Mouse (Mus musculus): ENCODE data around the gene Pzp. TPM values are rescaled to one million over a fixed set of nuclear protein-coding genes. Genes with fewer than 3 reads are reported as not detected.

The Pzp gene
- total RNA-seq, 1 experiment = 2.5 TPM

DNA sequence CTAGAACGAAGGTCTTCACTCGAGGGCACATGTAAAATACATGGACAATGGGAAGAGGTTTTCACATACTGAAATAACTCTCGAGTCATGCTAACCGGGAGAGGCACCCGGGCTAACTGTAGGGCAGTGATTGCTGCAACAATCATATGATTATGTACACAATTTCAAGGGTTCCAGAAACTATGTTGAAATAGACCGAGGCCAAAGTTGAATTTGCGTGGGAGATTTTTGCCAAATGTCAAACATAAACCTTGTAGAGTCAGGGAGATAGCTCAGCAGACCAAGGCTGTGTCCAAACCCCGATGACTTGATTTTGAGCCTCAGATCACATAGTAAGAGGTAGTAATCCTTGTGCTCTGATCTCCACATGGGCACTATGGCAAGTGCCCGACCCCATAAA is 6.2 kb upstream of the Pzp start:
- no peaks in the 10 kb centered on the region for H3K9me3 ChIP-seq (ENCODE audit: control insufficient read depth, insufficient read depth, low read depth, low read length)
- H3K9ac ChIP-seq (ENCODE audit: insufficient read depth, low read depth, low read length, poor library complexity, severe bottlenecking) = no peak overlapping the region
- H3K27ac ChIP-seq (ENCODE audit: insufficient read depth, low read depth, low read length, poor library complexity, severe bottlenecking) = no peak overlapping the region
- H3K4me3 ChIP-seq (ENCODE audit: insufficient read depth in 1 of 2, low read depth in 1 of 2, low read length in 2 of 2, poor library complexity in 1 of 2, severe bottlenecking in 1 of 2) = no peak overlapping the region
- no peak for TF ChIP-seq ZNF384 (IDR thresholded peaks at IDR 0.05; ENCODE audit: low read depth, low read length)
- no peak for TF ChIP-seq HCFC1 (IDR thresholded peaks at IDR 0.05; ENCODE audit: borderline replicate concordance, insufficient read depth, low read length)
- no peak for TF ChIP-seq MAFK (IDR thresholded peaks at IDR 0.05; ENCODE audit: insufficient read depth, low read depth, low read length)
- no peak for TF ChIP-seq CHD2 (IDR thresholded peaks at IDR 0.05; ENCODE audit: low read depth, low read length)
- no peak for TF ChIP-seq ZC3H11A (IDR thresholded peaks at IDR 0.05; ENCODE audit: borderline replicate concordance, low read depth, low read length)
- H3K4me1 ChIP-seq (ENCODE audit: control insufficient read depth in 2 of 2, insufficient read depth in 2 of 2, low read length in 2 of 2, poor library complexity in 1 of 2) = no peaks in the 10 kb centered on the region
- no peak for DNase-seq (ENCODE audit: low read depth, low spot score)
- no peaks in the 10 kb centered on the region for H3K36me3 ChIP-seq (ENCODE audit: control insufficient read depth, insufficient read depth, low read length, poor library complexity, severe bottlenecking)
- in situ Hi-C loops (cut with MboI; ENCODE audit: low sequenced_read_pairs in 2 of 2, unreplicated experiment in 2 of 2) = no loop called here

DNA sequence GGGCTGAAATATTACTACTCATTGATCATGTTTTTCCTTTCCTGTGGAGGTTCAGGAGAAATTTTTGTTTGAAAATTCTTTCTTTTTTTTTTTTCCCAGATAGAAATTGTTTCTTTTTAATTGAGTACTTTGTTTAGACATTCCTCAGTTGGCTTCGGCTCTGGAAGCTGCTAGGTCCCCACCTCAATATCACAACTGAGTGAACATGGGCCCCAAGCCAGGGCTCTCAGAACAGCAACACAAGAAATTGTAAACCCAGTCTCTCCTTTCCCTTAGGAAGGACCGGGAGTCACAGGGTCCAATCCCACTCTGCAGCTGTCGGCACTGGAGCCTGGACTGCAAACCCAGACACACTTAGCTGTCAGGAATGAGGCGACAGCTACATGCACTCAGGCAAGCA is 2.0 kb upstream of the Pzp start:
- Histone ChIP-seq H3K9ac (ENCODE audit: insufficient read depth, low read depth, low read length, poor library complexity, severe bottlenecking) (no peak overlapping the region), H3K4me1 (ENCODE audit: control insufficient read depth in 2 of 2, insufficient read depth in 2 of 2, low read length in 2 of 2, poor library complexity in 1 of 2) (no peaks in the 10 kb centered on the region), H3K9me3 (ENCODE audit: control insufficient read depth, insufficient read depth, low read depth, low read length) (no peaks in the 10 kb centered on the region), H3K27ac (ENCODE audit: insufficient read depth, low read depth, low read length, poor library complexity, severe bottlenecking) (no peak overlapping the region), H3K36me3 (ENCODE audit: control insufficient read depth, insufficient read depth, low read length, poor library complexity, severe bottlenecking) (no peaks in the 10 kb centered on the region), H3K4me3 (ENCODE audit: insufficient read depth in 1 of 2, low read depth in 1 of 2, low read length in 2 of 2, poor library complexity in 1 of 2, severe bottlenecking in 1 of 2) (no peak overlapping the region)
- in situ Hi-C loops (cut with MboI; ENCODE audit: low sequenced_read_pairs in 2 of 2, unreplicated experiment in 2 of 2) = no loop called here
- TF ChIP-seq ZNF384 (IDR thresholded peaks at IDR 0.05; ENCODE audit: low read depth, low read length) (no peak), CHD2 (IDR thresholded peaks at IDR 0.05; ENCODE audit: low read depth, low read length) (no peak), ZC3H11A (IDR thresholded peaks at IDR 0.05; ENCODE audit: borderline replicate concordance, low read depth, low read length) (no peak), HCFC1 (IDR thresholded peaks at IDR 0.05; ENCODE audit: borderline replicate concordance, insufficient read depth, low read length) (no peak), MAFK (IDR thresholded peaks at IDR 0.05; ENCODE audit: insufficient read depth, low read depth, low read length) (no peak)
- no peak for DNase-seq (ENCODE audit: low read depth, low spot score)

DNA sequence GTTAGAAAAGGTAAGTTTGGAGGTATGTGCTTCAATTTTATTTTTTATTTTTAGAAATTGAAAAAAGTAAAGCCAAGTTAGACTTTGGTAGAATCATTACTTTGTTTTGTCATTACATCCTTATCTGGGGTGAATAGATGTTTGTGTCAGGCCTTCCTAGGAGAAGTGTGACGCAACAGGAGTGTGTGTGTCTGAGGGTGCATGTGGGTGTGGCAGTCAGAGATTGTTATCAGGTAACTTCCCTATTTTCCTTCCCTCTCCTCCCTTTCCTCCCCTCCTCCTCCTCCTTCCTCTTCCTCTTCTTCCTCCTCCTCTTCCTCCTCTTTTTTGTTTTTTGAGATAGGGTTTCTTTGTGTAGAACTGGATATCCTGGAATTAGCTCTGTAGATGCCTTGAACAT is 590 bp upstream of the Pzp start:
- H3K9me3 ChIP-seq (ENCODE audit: control insufficient read depth, insufficient read depth, low read depth, low read length) = no peaks in the 10 kb centered on the region
- H3K9ac ChIP-seq (ENCODE audit: insufficient read depth, low read depth, low read length, poor library complexity, severe bottlenecking) = no peak overlapping the region
- no peak for DNase-seq (ENCODE audit: low read depth, low spot score)
- H3K27ac ChIP-seq (ENCODE audit: insufficient read depth, low read depth, low read length, poor library complexity, severe bottlenecking) = no peak overlapping the region
- no peaks in the 10 kb centered on the region for H3K36me3 ChIP-seq (ENCODE audit: control insufficient read depth, insufficient read depth, low read length, poor library complexity, severe bottlenecking)
- in situ Hi-C loops (cut with MboI; ENCODE audit: low sequenced_read_pairs in 2 of 2, unreplicated experiment in 2 of 2) = no loop called here
- no peaks in the 10 kb centered on the region for H3K4me1 ChIP-seq (ENCODE audit: control insufficient read depth in 2 of 2, insufficient read depth in 2 of 2, low read length in 2 of 2, poor library complexity in 1 of 2)
- H3K4me3 ChIP-seq (ENCODE audit: insufficient read depth in 1 of 2, low read depth in 1 of 2, low read length in 2 of 2, poor library complexity in 1 of 2, severe bottlenecking in 1 of 2) = no peak overlapping the region
- TF ChIP-seq MAFK (IDR thresholded peaks at IDR 0.05; ENCODE audit: insufficient read depth, low read depth, low read length) (no peak), ZC3H11A (IDR thresholded peaks at IDR 0.05; ENCODE audit: borderline replicate concordance, low read depth, low read length) (no peak), HCFC1 (IDR thresholded peaks at IDR 0.05; ENCODE audit: borderline replicate concordance, insufficient read depth, low read length) (no peak), ZNF384 (IDR thresholded peaks at IDR 0.05; ENCODE audit: low read depth, low read length) (no peak), CHD2 (IDR thresholded peaks at IDR 0.05; ENCODE audit: low read depth, low read length) (no peak)

DNA sequence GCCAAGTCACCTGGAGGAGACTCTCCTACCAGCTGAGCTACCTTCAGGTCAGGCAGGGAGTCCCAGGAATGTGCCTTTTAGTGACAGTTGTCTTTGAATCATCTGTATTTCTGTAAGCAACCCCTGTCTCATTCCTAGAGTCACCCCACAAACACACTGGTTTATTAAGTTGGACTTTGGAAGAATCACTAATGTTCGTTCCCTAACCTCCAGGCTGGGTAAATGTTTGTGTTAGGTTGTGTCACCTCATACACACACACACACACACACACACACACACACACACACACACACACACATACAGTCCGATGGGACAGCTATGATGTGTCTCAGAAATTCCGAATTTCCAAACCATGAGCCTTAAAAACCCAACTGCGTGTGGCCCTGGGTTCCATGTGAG is 719 bp downstream of the Pzp start:
- no peaks in the 10 kb centered on the region for H3K4me1 ChIP-seq (ENCODE audit: control insufficient read depth in 2 of 2, insufficient read depth in 2 of 2, low read length in 2 of 2, poor library complexity in 1 of 2)
- H3K36me3 ChIP-seq (ENCODE audit: control insufficient read depth, insufficient read depth, low read length, poor library complexity, severe bottlenecking) = no peaks in the 10 kb centered on the region
- no peak for DNase-seq (ENCODE audit: low read depth, low spot score)
- H3K9ac ChIP-seq (ENCODE audit: insufficient read depth, low read depth, low read length, poor library complexity, severe bottlenecking) = no peak overlapping the region
- TF ChIP-seq MAFK (IDR thresholded peaks at IDR 0.05; ENCODE audit: insufficient read depth, low read depth, low read length) (no peak), ZC3H11A (IDR thresholded peaks at IDR 0.05; ENCODE audit: borderline replicate concordance, low read depth, low read length) (no peak), CHD2 (IDR thresholded peaks at IDR 0.05; ENCODE audit: low read depth, low read length) (no peak), ZNF384 (IDR thresholded peaks at IDR 0.05; ENCODE audit: low read depth, low read length) (no peak), HCFC1 (IDR thresholded peaks at IDR 0.05; ENCODE audit: borderline replicate concordance, insufficient read depth, low read length) (no peak)
- no peaks in the 10 kb centered on the region for H3K9me3 ChIP-seq (ENCODE audit: control insufficient read depth, insufficient read depth, low read depth, low read length)
- no peak overlapping the region for H3K4me3 ChIP-seq (ENCODE audit: insufficient read depth in 1 of 2, low read depth in 1 of 2, low read length in 2 of 2, poor library complexity in 1 of 2, severe bottlenecking in 1 of 2)
- in situ Hi-C loops (cut with MboI; ENCODE audit: low sequenced_read_pairs in 2 of 2, unreplicated experiment in 2 of 2) = no loop called here
- no peak overlapping the region for H3K27ac ChIP-seq (ENCODE audit: insufficient read depth, low read depth, low read length, poor library complexity, severe bottlenecking)

DNA sequence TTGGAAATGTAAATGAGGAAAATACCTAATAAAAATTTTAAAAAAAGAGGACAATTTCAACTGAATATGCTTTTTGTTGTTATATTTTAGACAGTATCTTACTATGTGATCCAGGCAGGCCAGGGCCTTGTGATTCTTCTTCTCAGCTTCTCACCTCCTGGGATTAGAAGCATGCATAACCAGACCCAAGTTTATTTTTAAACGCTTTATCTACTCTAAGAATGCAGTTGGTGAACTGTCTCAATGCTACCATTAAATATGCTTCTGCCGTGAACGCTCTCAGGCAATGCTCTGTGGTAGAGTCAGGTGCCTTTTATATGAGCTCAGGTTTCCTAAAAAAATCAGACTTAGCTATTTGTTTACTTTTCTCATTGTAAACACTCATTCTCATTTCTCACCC is 3.2 kb downstream of the Pzp start:
- in situ Hi-C loops (cut with MboI; ENCODE audit: low sequenced_read_pairs in 2 of 2, unreplicated experiment in 2 of 2) = no loop called here
- Histone ChIP-seq H3K9ac (ENCODE audit: insufficient read depth, low read depth, low read length, poor library complexity, severe bottlenecking) (no peak overlapping the region), H3K4me3 (ENCODE audit: insufficient read depth in 1 of 2, low read depth in 1 of 2, low read length in 2 of 2, poor library complexity in 1 of 2, severe bottlenecking in 1 of 2) (no peak overlapping the region), H3K9me3 (ENCODE audit: control insufficient read depth, insufficient read depth, low read depth, low read length) (no peaks in the 10 kb centered on the region), H3K4me1 (ENCODE audit: control insufficient read depth in 2 of 2, insufficient read depth in 2 of 2, low read length in 2 of 2, poor library complexity in 1 of 2) (no peaks in the 10 kb centered on the region), H3K36me3 (ENCODE audit: control insufficient read depth, insufficient read depth, low read length, poor library complexity, severe bottlenecking) (no peaks in the 10 kb centered on the region), H3K27ac (ENCODE audit: insufficient read depth, low read depth, low read length, poor library complexity, severe bottlenecking) (no peak overlapping the region)
- TF ChIP-seq ZC3H11A (IDR thresholded peaks at IDR 0.05; ENCODE audit: borderline replicate concordance, low read depth, low read length) (no peak), MAFK (IDR thresholded peaks at IDR 0.05; ENCODE audit: insufficient read depth, low read depth, low read length) (no peak), ZNF384 (IDR thresholded peaks at IDR 0.05; ENCODE audit: low read depth, low read length) (no peak), HCFC1 (IDR thresholded peaks at IDR 0.05; ENCODE audit: borderline replicate concordance, insufficient read depth, low read length) (no peak), CHD2 (IDR thresholded peaks at IDR 0.05; ENCODE audit: low read depth, low read length) (no peak)
- DNase-seq (ENCODE audit: low read depth, low spot score) = no peak

Data from ES-E14 (cell line).